Mouse (Mus musculus): ENCODE measurements around the gene Zbtb33. TPM values are rescaled to one million over a fixed set of nuclear protein-coding genes. Genes with fewer than 3 reads are reported as not detected.
"Not testable (repeated sequence)": the region's sequence is repeated elsewhere in the genome, so short reads cannot be mapped to it uniquely, and the experiment has no call there.

The Zbtb33 gene
- polyA plus RNA-seq (2015; fragmentation: Nextera tagmentation; extraction: Ambion mirVana): 2.1 and 2.4 TPM in 2 replicates

- ATAC-seq (replicated peaks; ENCODE audit: extremely low read depth, insufficient read depth, low FRiP score): peak; percentile 95
- H3K9me3 ChIP-seq (replicated peaks; ENCODE audit: control insufficient read depth, low read length): no peaks in the 10 kb centered on the region
- 18% methylated on average over 70 of the region's 72 CpGs for WGBS
- no peaks in the 10 kb centered on the region for H3K4me1 ChIP-seq (ENCODE audit: control insufficient read depth, insufficient read depth, low read length)
- peak within 1 kb of the TSS; percentile 69 for H3K4me2 ChIP-seq (ENCODE audit: low read depth, low read length)
- H3K27ac ChIP-seq (ENCODE audit: low read length): peak within 1 kb of the TSS; percentile 91
- H3K4me3 ChIP-seq (ENCODE audit: low read length): peak within 1 kb of the TSS; percentile 77
- H3K27me3 ChIP-seq (ENCODE audit: control insufficient read depth, insufficient read depth, low read length): no peaks in the 10 kb centered on the region
- peak within 1 kb of the TSS; percentile 85 for H3K9ac ChIP-seq (ENCODE audit: low read length)
- 0 out of 2 replicates have a peak, but pooled peaks cover 3% of the 10 kb centered on the region for H3K36me3 ChIP-seq (ENCODE audit: control insufficient read depth, insufficient read depth)
Observed at GRCm38 (mm10) chrX:38189552-38190457, at the start of gene Zbtb33. TSS of gene Zbtb33 (plus strand) at chrX:38189793.

- H3K4me3 ChIP-seq (ENCODE audit: low read length): no peak overlapping the region
- H3K9me3 ChIP-seq (replicated peaks; ENCODE audit: control insufficient read depth, low read length): no peaks in the 10 kb centered on the region
- no peak overlapping the region for H3K9ac ChIP-seq (ENCODE audit: low read length)
- no peaks in the 10 kb centered on the region for H3K27me3 ChIP-seq (ENCODE audit: control insufficient read depth, insufficient read depth, low read length)
- H3K36me3 ChIP-seq (ENCODE audit: control insufficient read depth, insufficient read depth): no peaks in the 10 kb centered on the region
- no peak overlapping the region for H3K27ac ChIP-seq (ENCODE audit: low read length)
- no peaks in the 10 kb centered on the region for H3K4me1 ChIP-seq (ENCODE audit: control insufficient read depth, insufficient read depth, low read length)
- no peak overlapping the region for H3K4me2 ChIP-seq (ENCODE audit: low read depth, low read length)
- WGBS: 52% methylated on average over 1 of the region's 1 CpGs
- no peak for ATAC-seq (replicated peaks; ENCODE audit: extremely low read depth, insufficient read depth, low FRiP score)
Observed at GRCm38 (mm10) chrX:38159097-38159496, 30.5 kb upstream of the Zbtb33 start.

- WGBS: 70% methylated on average over 3 of the region's 3 CpGs
- H3K9ac ChIP-seq (ENCODE audit: low read length): no peak overlapping the region
Observed at GRCm38 (mm10) chrX:38165315-38165714, 24.3 kb upstream of the Zbtb33 start.

GRCm38 (mm10) chrX:38166064-38166463, 23.5 kb upstream of the Zbtb33 start:
- no peak overlapping the region for H3K9ac ChIP-seq (ENCODE audit: low read length)
- H3K9me3 ChIP-seq (replicated peaks; ENCODE audit: control insufficient read depth, low read length): no peaks in the 10 kb centered on the region
- H3K4me1 ChIP-seq (ENCODE audit: control insufficient read depth, insufficient read depth, low read length): no peaks in the 10 kb centered on the region
- no peak overlapping the region for H3K4me2 ChIP-seq (ENCODE audit: low read depth, low read length)
- no peak for ATAC-seq (replicated peaks; ENCODE audit: extremely low read depth, insufficient read depth, low FRiP score)
- H3K27ac ChIP-seq (ENCODE audit: low read length): no peak overlapping the region
- H3K36me3 ChIP-seq (ENCODE audit: control insufficient read depth, insufficient read depth): no peaks in the 10 kb centered on the region
- H3K27me3 ChIP-seq (ENCODE audit: control insufficient read depth, insufficient read depth, low read length): no peaks in the 10 kb centered on the region
- no peak overlapping the region for H3K4me3 ChIP-seq (ENCODE audit: low read length)
- 75% methylated on average over 9 of the region's 9 CpGs for WGBS

More at GRCm38 (mm10) chrX:38165315-38165714, 24.3 kb upstream of the Zbtb33 start:
- Histone ChIP-seq H3K27me3 (ENCODE audit: control insufficient read depth, insufficient read depth, low read length) (no peaks in the 10 kb centered on the region), H3K36me3 (ENCODE audit: control insufficient read depth, insufficient read depth) (no peaks in the 10 kb centered on the region), H3K9me3 (replicated peaks; ENCODE audit: control insufficient read depth, low read length) (no peaks in the 10 kb centered on the region), H3K4me2 (ENCODE audit: low read depth, low read length) (no peak overlapping the region), H3K4me1 (ENCODE audit: control insufficient read depth, insufficient read depth, low read length) (no peaks in the 10 kb centered on the region), H3K27ac (ENCODE audit: low read length) (no peak overlapping the region), H3K4me3 (ENCODE audit: low read length) (no peak overlapping the region)
- no peak for ATAC-seq (replicated peaks; ENCODE audit: extremely low read depth, insufficient read depth, low FRiP score)

GRCm38 (mm10) chrX:38166592-38166991, 23.0 kb upstream of the Zbtb33 start:
- no peak overlapping the region for H3K27ac ChIP-seq (ENCODE audit: low read length)
- H3K36me3 ChIP-seq (ENCODE audit: control insufficient read depth, insufficient read depth): no peaks in the 10 kb centered on the region
- ATAC-seq (replicated peaks; ENCODE audit: extremely low read depth, insufficient read depth, low FRiP score): no peak
- no peak overlapping the region for H3K4me3 ChIP-seq (ENCODE audit: low read length)
- H3K4me2 ChIP-seq (ENCODE audit: low read depth, low read length): no peak overlapping the region
- WGBS: 71% methylated on average over 4 of the region's 4 CpGs
- no peaks in the 10 kb centered on the region for H3K4me1 ChIP-seq (ENCODE audit: control insufficient read depth, insufficient read depth, low read length)
- H3K9ac ChIP-seq (ENCODE audit: low read length): no peak overlapping the region
- H3K27me3 ChIP-seq (ENCODE audit: control insufficient read depth, insufficient read depth, low read length): no peaks in the 10 kb centered on the region
- H3K9me3 ChIP-seq (replicated peaks; ENCODE audit: control insufficient read depth, low read length): no peaks in the 10 kb centered on the region

- not testable (repeated sequence) for H3K9me3 ChIP-seq (replicated peaks; ENCODE audit: control insufficient read depth, low read length); H3K27ac ChIP-seq (ENCODE audit: low read length); H3K36me3 ChIP-seq (ENCODE audit: control insufficient read depth, insufficient read depth); H3K27me3 ChIP-seq (ENCODE audit: control insufficient read depth, insufficient read depth, low read length); H3K4me1 ChIP-seq (ENCODE audit: control insufficient read depth, insufficient read depth, low read length)
- H3K4me2 ChIP-seq (ENCODE audit: low read depth, low read length): peak overlapping the region; percentile 47
- H3K4me3 ChIP-seq (ENCODE audit: low read length): peak overlapping the region; percentile 42
- 32% methylated on average over 19 of the region's 19 CpGs for WGBS
- ATAC-seq (replicated peaks; ENCODE audit: extremely low read depth, insufficient read depth, low FRiP score): peak; percentile 67
- peak overlapping the region; percentile 55; the same call in 1 of the 2 replicates for H3K9ac ChIP-seq (ENCODE audit: low read length)
Observed at GRCm38 (mm10) chrX:38179891-38180310, 9.7 kb upstream of the Zbtb33 start.

- no peaks in the 10 kb centered on the region for H3K4me1 ChIP-seq (ENCODE audit: control insufficient read depth, insufficient read depth, low read length)
- no peak overlapping the region for H3K27ac ChIP-seq (ENCODE audit: low read length)
- no peak for ATAC-seq (replicated peaks; ENCODE audit: extremely low read depth, insufficient read depth, low FRiP score)
- WGBS: 12% methylated on average over 38 of the region's 38 CpGs
- H3K27me3 ChIP-seq (ENCODE audit: control insufficient read depth, insufficient read depth, low read length): no peaks in the 10 kb centered on the region
- H3K9me3 ChIP-seq (replicated peaks; ENCODE audit: control insufficient read depth, low read length): peaks cover 3% of the 10 kb centered on the region; the same call in 1 of the 2 replicates
- peak overlapping the region; percentile 68 for H3K4me2 ChIP-seq (ENCODE audit: low read depth, low read length)
- peak overlapping the region; percentile 48 for H3K4me3 ChIP-seq (ENCODE audit: low read length)
- peak overlapping the region; percentile 23; the same call in 1 of the 2 replicates for H3K9ac ChIP-seq (ENCODE audit: low read length)
- no peaks in the 10 kb centered on the region for H3K36me3 ChIP-seq (ENCODE audit: control insufficient read depth, insufficient read depth)
Observed at GRCm38 (mm10) chrX:38180656-38181607, 8.7 kb upstream of the Zbtb33 start.

- H3K36me3 ChIP-seq (ENCODE audit: control insufficient read depth, insufficient read depth): no peaks in the 10 kb centered on the region
- H3K27me3 ChIP-seq (ENCODE audit: control insufficient read depth, insufficient read depth, low read length): no peaks in the 10 kb centered on the region
- no peaks in the 10 kb centered on the region for H3K4me1 ChIP-seq (ENCODE audit: control insufficient read depth, insufficient read depth, low read length)
- no peak overlapping the region for H3K9ac ChIP-seq (ENCODE audit: low read length)
- 15% methylated on average over 9 of the region's 15 CpGs for WGBS
- H3K4me2 ChIP-seq (ENCODE audit: low read depth, low read length): peak overlapping the region; percentile 38; the same call in 1 of the 2 replicates
- peaks cover 3% of the 10 kb centered on the region; the same call in 1 of the 2 replicates for H3K9me3 ChIP-seq (replicated peaks; ENCODE audit: control insufficient read depth, low read length)
- no peak overlapping the region for H3K27ac ChIP-seq (ENCODE audit: low read length)
- ATAC-seq (replicated peaks; ENCODE audit: extremely low read depth, insufficient read depth, low FRiP score): peak; percentile 78
- peak overlapping the region; percentile 12; the same call in 1 of the 2 replicates for H3K4me3 ChIP-seq (ENCODE audit: low read length)
Observed at GRCm38 (mm10) chrX:38181608-38182258, 7.9 kb upstream of the Zbtb33 start.

All from heart, embryonic 16.5 days (tissue).